Mouse (Mus musculus) CD8-positive naive resting alpha-beta T cell, adult 2 months (primary cell): ENCODE data around the gene Lgr5.

Experiments used
- DNase-seq, 2 experiments: peaks; one replicate each; pipeline ENCODE4 v3.0.0; 2022; ENCODE audit warnings: low read depth in 2 of 2, low spot score in 2 of 2

The Lgr5 gene

DNA sequence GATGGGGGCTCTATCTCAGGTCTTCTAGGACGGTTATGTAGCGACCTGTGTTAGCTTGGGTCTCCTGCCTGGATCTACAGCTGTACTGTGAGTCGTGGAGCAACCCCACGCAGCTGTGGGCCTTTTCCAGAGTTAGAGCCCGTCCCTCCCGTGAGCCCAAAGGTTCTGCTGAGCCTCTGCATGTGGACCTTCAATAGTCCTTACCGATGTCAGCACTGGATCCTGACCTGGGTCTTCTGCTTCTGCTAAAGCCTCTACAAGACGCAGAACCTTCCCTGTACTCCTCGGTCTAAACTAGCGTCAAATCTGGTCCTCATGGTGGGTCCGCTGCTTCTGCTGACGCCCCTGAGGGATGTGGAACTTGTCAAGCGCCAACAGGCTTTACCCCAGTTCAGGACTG is 139.0 kb downstream of the Lgr5 start:
- no peak for DNase-seq

DNA sequence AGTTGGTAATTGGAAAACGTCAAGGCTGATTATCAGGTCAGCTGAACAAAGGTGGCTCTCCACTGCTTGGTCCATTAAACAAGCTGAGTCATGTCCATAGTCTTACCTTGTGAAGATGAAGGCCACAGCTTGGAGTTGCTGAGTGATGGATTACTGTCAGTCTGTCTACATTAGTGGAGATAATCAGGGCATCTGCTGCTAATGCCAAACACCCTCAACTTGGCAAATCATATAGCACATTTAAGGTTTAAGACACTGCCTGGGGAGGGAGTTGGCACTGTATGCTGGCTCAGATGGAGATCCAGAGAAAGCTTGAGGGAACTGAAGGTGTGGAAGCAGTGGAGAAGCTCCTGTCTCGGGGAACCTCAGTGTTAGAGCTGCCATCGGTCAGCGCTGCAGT is 150.3 kb downstream of the Lgr5 start:
- DNase-seq, result no peak

DNA sequence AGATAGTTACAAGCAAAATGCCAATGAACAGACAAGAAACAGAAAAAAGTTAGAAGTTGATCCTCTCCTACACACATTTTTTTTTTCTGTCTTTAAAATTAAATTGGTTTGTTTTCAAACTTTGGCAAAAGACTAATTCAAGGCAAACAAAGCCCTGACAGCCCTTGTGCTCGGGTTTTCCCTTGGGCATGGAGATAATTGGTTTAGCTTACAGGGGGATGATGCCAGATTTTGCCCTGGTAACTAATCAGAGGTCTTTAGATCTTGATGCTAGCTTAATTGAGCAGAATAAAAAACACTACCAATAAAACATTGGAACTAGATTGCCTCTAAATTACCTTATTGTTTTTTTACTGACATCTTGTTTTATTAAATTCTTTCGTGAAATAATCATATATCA is 162.2 kb downstream of the Lgr5 start:
- no peak for DNase-seq

DNA sequence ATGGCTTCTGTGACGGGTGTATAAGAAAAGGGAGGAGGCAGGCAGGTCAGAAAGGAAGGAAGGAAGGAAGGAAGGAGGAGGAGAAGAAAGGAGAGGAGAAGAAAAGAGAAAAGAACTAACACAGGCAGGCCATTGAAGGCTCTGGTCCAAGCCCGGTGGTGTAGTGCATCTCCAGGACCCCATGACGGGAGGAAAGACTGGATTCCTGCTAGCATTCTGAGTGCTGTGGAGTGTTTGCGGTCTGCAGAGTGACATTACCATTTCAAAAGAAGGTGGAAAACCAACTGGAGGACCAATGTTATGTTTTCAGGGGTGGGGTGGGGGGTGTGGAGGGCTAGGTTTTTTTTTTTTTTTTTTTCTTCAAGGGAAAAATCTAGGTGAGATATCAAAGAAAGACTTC is 165.6 kb downstream of the Lgr5 start:
- no peak for DNase-seq

DNA sequence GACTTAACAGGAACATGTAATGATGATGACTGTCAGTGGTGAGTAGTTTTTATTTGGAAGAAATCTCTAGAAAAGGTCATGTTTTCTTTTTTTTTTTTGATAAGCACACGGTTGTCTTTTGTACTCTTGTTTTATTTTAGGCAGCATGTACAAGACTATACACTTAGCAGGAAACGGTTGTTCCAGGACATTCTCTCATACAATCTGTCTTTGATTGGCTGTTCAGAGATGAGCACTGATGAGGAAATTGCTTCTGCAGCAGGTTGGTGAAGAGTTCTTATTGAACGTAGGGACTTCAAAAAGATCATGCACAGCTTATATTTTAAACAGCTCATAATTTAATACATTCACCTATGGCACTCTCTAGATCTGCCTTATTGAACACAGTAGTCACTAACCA is 173.5 kb downstream of the Lgr5 start:
- DNase-seq, result no peak

DNA sequence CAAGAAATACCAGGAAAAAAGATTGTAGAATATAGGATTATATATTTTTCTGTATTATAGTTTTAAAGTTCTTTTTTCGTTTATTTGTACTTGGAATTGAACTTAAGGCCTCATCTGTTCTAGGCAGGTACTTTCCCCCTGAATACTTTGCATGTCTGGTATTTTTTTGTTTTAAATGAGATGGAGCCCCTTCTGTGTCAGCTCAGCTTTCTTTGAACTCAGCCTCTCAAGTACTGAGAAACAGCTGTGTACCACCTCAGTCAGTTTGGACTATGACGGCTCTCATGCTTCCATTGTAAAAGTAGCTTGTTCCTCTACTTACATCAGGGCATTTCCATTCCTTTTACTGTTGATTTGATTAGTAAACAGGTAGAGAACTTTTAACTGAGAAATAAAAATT is 174.1 kb downstream of the Lgr5 start:
- DNase-seq, result no peak

DNA sequence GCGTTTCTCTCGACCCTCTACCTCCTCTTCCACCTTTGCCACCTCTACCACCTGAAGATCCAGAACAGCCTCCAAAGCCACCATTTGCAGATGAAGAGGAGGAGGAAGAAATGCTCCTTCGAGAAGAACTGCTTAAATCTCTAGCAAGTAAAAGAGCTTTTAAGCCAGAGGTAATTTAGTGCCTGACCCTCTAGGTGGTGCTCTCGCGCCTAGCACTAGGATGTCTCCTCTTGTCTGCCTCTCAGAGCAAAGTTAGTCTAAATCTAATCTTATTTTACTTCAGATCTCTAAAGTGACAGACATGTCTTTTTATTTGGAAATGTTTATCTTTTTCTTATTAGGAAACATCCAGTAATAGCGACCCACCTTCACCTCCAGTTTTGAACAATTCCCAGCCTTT is 181.2 kb downstream of the Lgr5 start:
- DNase-seq, result peak; percentile 15 to 55
